Comparison of ENCODE assay signal across 20 mouse cellular contexts in genomic region chr15:92973651-92974229, GRCm38 (mm10).
DNase-seq lines count a peak whose midpoint lies in the region; ATAC-seq and TF ChIP-seq lines count a peak whose summit lies in the region.
"Had no signal": no experiment of that assay in that cellular context is flagged by ENCODE, and none has a peak within 500 bp of the region (broad histone marks: within the 10 kb centered on the region; RNA-seq: fewer than 3 reads in every experiment).

No protein-coding gene starts in this region.

- no peak for ATAC-seq in forebrain, postnatal 0 days
- ATAC-seq in liver, embryonic 12.5 days = no peak
- ATAC-seq in neural tube, embryonic 15.5 days (ENCODE audit: low FRiP score) = peak; percentile 38; the same call in 1 of the 2 replicates
- ATAC-seq: forebrain, embryonic 13.5 days; intestine, embryonic 15.5 days; lung, postnatal 0 days; Patski had no signal

- no peak for TF ChIP-seq CTCF in forebrain, postnatal 0 days (IDR thresholded peaks at IDR 0.05; ENCODE audit: low read depth)
- no peak for TF ChIP-seq CTCF in gastrocnemius, adult 2 months (IDR thresholded peaks at IDR 0.05)

- H3K4me2 ChIP-seq in forebrain, postnatal 0 days (ENCODE audit: low read depth) = no peak overlapping the region
- H3K4me2 ChIP-seq in liver, embryonic 12.5 days = no peak overlapping the region
- no peak overlapping the region for H3K4me2 ChIP-seq in neural tube, embryonic 15.5 days
- H3K4me2 ChIP-seq: embryonic facial prominence, embryonic 15.5 days; forebrain, embryonic 13.5 days; intestine, embryonic 15.5 days; liver, embryonic 13.5 days had no signal

- no peaks in the 10 kb centered on the region for H3K9me3 ChIP-seq in forebrain, postnatal 0 days (ENCODE audit: low read length)
- no peaks in the 10 kb centered on the region for H3K9me3 ChIP-seq in forebrain, embryonic 10.5 days
- H3K9me3 ChIP-seq in liver, embryonic 12.5 days (replicated peaks) = no peaks in the 10 kb centered on the region
- H3K9me3 ChIP-seq in neural tube, embryonic 15.5 days (replicated peaks) = no peaks in the 10 kb centered on the region
- H3K9me3 ChIP-seq: embryonic facial prominence, embryonic 15.5 days; forebrain, embryonic 13.5 days; intestine, embryonic 15.5 days; liver, embryonic 13.5 days had no signal

- H3K9ac ChIP-seq in forebrain, postnatal 0 days = no peak overlapping the region
- H3K9ac ChIP-seq in liver, embryonic 12.5 days = no peak overlapping the region
- no peak overlapping the region for H3K9ac ChIP-seq in neural tube, embryonic 15.5 days (replicated peaks)
- H3K9ac ChIP-seq: embryonic facial prominence, embryonic 15.5 days; forebrain, embryonic 13.5 days; intestine, embryonic 15.5 days; liver, embryonic 13.5 days had no signal

- no peaks in the 10 kb centered on the region for H3K27me3 ChIP-seq in forebrain, postnatal 0 days (ENCODE audit: insufficient read depth, low read length)
- H3K27me3 ChIP-seq in forebrain, embryonic 10.5 days (ENCODE audit: poor library complexity, severe bottlenecking) = no peaks in the 10 kb centered on the region
- no peaks in the 10 kb centered on the region for H3K27me3 ChIP-seq in liver, embryonic 12.5 days (replicated peaks)
- H3K27me3 ChIP-seq in neural tube, embryonic 15.5 days (replicated peaks) = no peaks in the 10 kb centered on the region
- H3K27me3 ChIP-seq: embryonic facial prominence, embryonic 15.5 days; forebrain, embryonic 13.5 days; intestine, embryonic 15.5 days; liver, embryonic 13.5 days; Patski had no signal

- H3K27ac ChIP-seq in forebrain, postnatal 0 days (ENCODE audit: low read depth, low read length) = no peak overlapping the region
- H3K27ac ChIP-seq in forebrain, embryonic 10.5 days = no peak overlapping the region
- H3K27ac ChIP-seq in liver, embryonic 12.5 days = no peak overlapping the region
- 0 out of 2 replicates have a peak overlapping the region, but pooled peaks have one; percentile 29 for H3K27ac ChIP-seq in neural tube, embryonic 15.5 days (replicated peaks)
- no peak overlapping the region for H3K27ac ChIP-seq in gastrocnemius, adult 2 months
- H3K27ac ChIP-seq: embryonic facial prominence, embryonic 15.5 days; forebrain, embryonic 13.5 days; heart, adult 2 months; intestine, embryonic 15.5 days; kidney, postnatal 0 days; liver, embryonic 13.5 days had no signal

- WGBS in forebrain, postnatal 0 days = 60% methylated on average over 9 of the region's 9 CpGs
- WGBS in forebrain, embryonic 10.5 days = 90% methylated on average over 9 of the region's 9 CpGs
- WGBS in liver, embryonic 12.5 days (ENCODE audit: insufficient replicate concordance) = 59% methylated on average over 9 of the region's 9 CpGs
- 59% methylated on average over 9 of the region's 9 CpGs for WGBS in neural tube, embryonic 15.5 days

- no peak overlapping the region for H3K4me3 ChIP-seq in forebrain, postnatal 0 days (ENCODE audit: low read depth, low read length)
- H3K4me3 ChIP-seq in forebrain, embryonic 10.5 days = no peak overlapping the region
- no peak overlapping the region for H3K4me3 ChIP-seq in liver, embryonic 12.5 days
- no peak overlapping the region for H3K4me3 ChIP-seq in neural tube, embryonic 15.5 days (replicated peaks)
- H3K4me3 ChIP-seq in gastrocnemius, adult 2 months = no peak overlapping the region
- H3K4me3 ChIP-seq: embryonic facial prominence, embryonic 15.5 days; forebrain, embryonic 13.5 days; heart, adult 2 months; intestine, embryonic 15.5 days; liver, embryonic 13.5 days; megakaryocyte, embryonic 14.5 days had no signal

- H3K4me1 ChIP-seq in forebrain, postnatal 0 days (ENCODE audit: insufficient read depth) = no peaks in the 10 kb centered on the region
- no peaks in the 10 kb centered on the region for H3K4me1 ChIP-seq in forebrain, embryonic 10.5 days
- no peaks in the 10 kb centered on the region for H3K4me1 ChIP-seq in liver, embryonic 12.5 days
- H3K4me1 ChIP-seq in neural tube, embryonic 15.5 days = peaks cover 5% of the 10 kb centered on the region
- H3K4me1 ChIP-seq: embryonic facial prominence, embryonic 15.5 days; forebrain, embryonic 13.5 days; intestine, embryonic 15.5 days; liver, embryonic 13.5 days; megakaryocyte, embryonic 14.5 days had no signal

- no peaks in the 10 kb centered on the region for H3K36me3 ChIP-seq in forebrain, postnatal 0 days (ENCODE audit: insufficient read depth)
- no peaks in the 10 kb centered on the region for H3K36me3 ChIP-seq in forebrain, embryonic 10.5 days (replicated peaks)
- H3K36me3 ChIP-seq in liver, embryonic 12.5 days = no peaks in the 10 kb centered on the region
- H3K36me3 ChIP-seq in neural tube, embryonic 15.5 days = no peaks in the 10 kb centered on the region
- H3K36me3 ChIP-seq: embryonic facial prominence, embryonic 15.5 days; intestine, embryonic 15.5 days; liver, embryonic 13.5 days had no signal

- DNase-seq in forebrain, postnatal 0 days = peak; percentile 56
- DNase-seq in forebrain, embryonic 10.5 days (ENCODE audit: extremely low spot score, low spot score) = no peak
- DNase-seq in liver = peak; percentile 6
- DNase-seq in testis, postnatal 10 days (ENCODE audit: low spot score) = peak; percentile 42
- no peak for DNase-seq in testis, postnatal 14 days (ENCODE audit: low spot score)
- no peak for DNase-seq in gastrocnemius, adult 2 months
- DNase-seq: B cell, adult 2 months; cerebellum, adult 18-20 months; heart, adult 2 months; liver, embryonic 13.5 days; thymus, adult 2 months had no signal

- intact Hi-C loops in gastrocnemius, adult 2 months (cut with DNase I) = no loop called here

Comparison
In these comparisons a context has a peak if more than half of its experiments do, and no peak if none do; other contexts are left out.
1. DNase-seq: peak in forebrain, postnatal 0 days (single experiment), liver (single experiment) and testis, postnatal 10 days (single experiment); none in forebrain, embryonic 10.5 days (single experiment), testis, postnatal 14 days (single experiment) and gastrocnemius, adult 2 months (single experiment).